Mouse (Mus musculus) erythroblast, embryonic 14.5 days (primary cell): ENCODE results near the gene Mtfr1l.

Experiments
- GATA1 ChIP-seq: IDR thresholded peaks from 2 replicates; pipeline ENCODE4 v1.6.1; 2012; ENCODE audit warnings: low read length, inconsistent platforms, mixed read lengths
- TAL1 ChIP-seq: IDR thresholded peaks from 3 replicates; pipeline ENCODE4 v1.6.1; 2012; ENCODE audit warnings: low read length, inconsistent platforms, mixed read lengths

DNA sequence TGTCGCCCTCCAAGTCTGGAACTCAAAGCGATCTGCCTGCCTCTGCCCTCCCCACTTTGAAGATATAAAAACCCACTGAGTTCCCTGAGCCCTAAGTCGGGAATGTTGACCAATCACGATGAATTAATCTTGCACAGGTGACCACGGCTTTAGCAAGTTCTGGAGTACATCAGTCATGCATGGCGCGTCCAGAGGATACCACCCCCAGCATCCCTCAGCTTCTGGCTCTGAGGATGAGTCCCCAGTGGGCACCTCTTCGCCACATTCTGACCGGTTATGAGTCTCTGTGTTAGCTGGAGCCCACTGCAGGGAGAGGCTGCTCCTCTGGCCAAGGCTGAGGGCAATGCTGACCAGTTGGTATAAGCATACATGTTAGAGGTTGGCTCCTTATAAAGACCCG, 51.0 kb downstream of the Mtfr1l start:
- no peak for TF ChIP-seq GATA1
- no peak for TF ChIP-seq TAL1
